Mouse (Mus musculus): ENCODE data around the gene Gnl1. TPM values are rescaled to one million over a fixed set of nuclear protein-coding genes. Genes with fewer than 3 reads are reported as not detected.
"Not testable (repeated sequence)": the region's sequence is repeated elsewhere in the genome, so short reads cannot be mapped to it uniquely, and the experiment has no call there.

The Gnl1 gene
- polyA plus RNA-seq, 1 experiment from 2014 or later, result 37.6 TPM

- H3K27me3 ChIP-seq (ENCODE audit: control insufficient read depth, insufficient read depth, low read length), result no peaks in the 10 kb centered on the region
- 84% methylated on average over 6 of the region's 6 CpGs for WGBS
- no peak overlapping the region for H3K4me2 ChIP-seq (replicated peaks; ENCODE audit: low read depth, low read length)
- peaks cover 13% of the 10 kb centered on the region; the same call in 1 of the 2 replicates for H3K4me1 ChIP-seq (ENCODE audit: control insufficient read depth, insufficient read depth, low read length)
- H3K36me3 ChIP-seq (ENCODE audit: control insufficient read depth, insufficient read depth, low read length), result no peaks in the 10 kb centered on the region
- H3K4me3 ChIP-seq (ENCODE audit: low read depth, low read length), result no peak overlapping the region
- H3K9me3 ChIP-seq (ENCODE audit: control insufficient read depth, low read depth, low read length), result no peaks in the 10 kb centered on the region
- ATAC-seq (ENCODE audit: insufficient number of reproducible peaks, insufficient read depth, low FRiP score, low read depth), result no peak
- H3K27ac ChIP-seq (ENCODE audit: low read length), result no peak overlapping the region
- H3K9ac ChIP-seq (replicated peaks; ENCODE audit: low read depth, low read length), result no peak overlapping the region
Measured at GRCm38 (mm10) chr17:35998545-35999305, 19.1 kb downstream of the Gnl1 start.

DNA sequence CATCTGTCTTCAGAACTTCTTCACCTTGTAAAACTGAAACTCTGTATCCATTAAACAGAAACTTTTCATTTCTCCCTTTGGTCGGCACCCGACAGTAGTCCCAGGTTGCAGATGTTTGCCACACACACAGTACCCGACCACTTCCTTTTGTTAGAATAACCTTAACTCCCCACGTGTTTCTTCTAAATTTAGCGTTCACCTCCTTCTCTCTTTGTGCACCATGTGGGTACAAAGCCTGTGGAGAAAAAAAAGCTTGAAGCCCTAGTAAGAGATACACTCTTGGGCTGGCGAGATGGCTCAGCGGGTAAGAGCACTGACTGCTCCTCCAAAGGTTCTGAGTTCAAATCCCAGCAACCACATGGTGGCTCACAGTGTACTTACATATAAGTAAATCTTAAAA is 19.7 kb downstream of the Gnl1 start:
- ATAC-seq (ENCODE audit: insufficient number of reproducible peaks, insufficient read depth, low FRiP score, low read depth), result no peak
- WGBS, result 88% methylated on average over 7 of the region's 7 CpGs
- H3K9me3 ChIP-seq (ENCODE audit: control insufficient read depth, low read depth, low read length), result no peaks in the 10 kb centered on the region

GRCm38 (mm10) chr17:36000349-36000748 is 20.7 kb downstream of the Gnl1 start:
- Histone ChIP-seq H3K27ac (ENCODE audit: low read length) (no peak overlapping the region), H3K9ac (replicated peaks; ENCODE audit: low read depth, low read length) (no peak overlapping the region), H3K4me3 (ENCODE audit: low read depth, low read length) (no peak overlapping the region), H3K4me2 (replicated peaks; ENCODE audit: low read depth, low read length) (no peak overlapping the region), H3K27me3 (ENCODE audit: control insufficient read depth, insufficient read depth, low read length) (no peaks in the 10 kb centered on the region), H3K36me3 (ENCODE audit: control insufficient read depth, insufficient read depth, low read length) (no peaks in the 10 kb centered on the region), H3K9me3 (ENCODE audit: control insufficient read depth, low read depth, low read length) (no peaks in the 10 kb centered on the region), H3K4me1 (ENCODE audit: control insufficient read depth, insufficient read depth, low read length) (peaks cover 8% of the 10 kb centered on the region; the same call in 1 of the 2 replicates)
- WGBS, result 77% methylated on average over 4 of the region's 4 CpGs
- no peak for ATAC-seq (ENCODE audit: insufficient number of reproducible peaks, insufficient read depth, low FRiP score, low read depth)

More for the DNA sequence above, 19.7 kb downstream of the Gnl1 start:
- Histone ChIP-seq H3K27me3 (ENCODE audit: control insufficient read depth, insufficient read depth, low read length) (no peaks in the 10 kb centered on the region), H3K36me3 (ENCODE audit: control insufficient read depth, insufficient read depth, low read length) (no peaks in the 10 kb centered on the region), H3K4me3 (ENCODE audit: low read depth, low read length) (no peak overlapping the region), H3K4me1 (ENCODE audit: control insufficient read depth, insufficient read depth, low read length) (peaks cover 13% of the 10 kb centered on the region; the same call in 1 of the 2 replicates), H3K27ac (ENCODE audit: low read length) (no peak overlapping the region), H3K9ac (replicated peaks; ENCODE audit: low read depth, low read length) (no peak overlapping the region), H3K4me2 (replicated peaks; ENCODE audit: low read depth, low read length) (no peak overlapping the region)

GRCm38 (mm10) chr17:36001121-36001897 is 21.7 kb downstream of the Gnl1 start:
- Histone ChIP-seq H3K4me1 (ENCODE audit: control insufficient read depth, insufficient read depth, low read length) (peaks cover 8% of the 10 kb centered on the region; the same call in 1 of the 2 replicates), H3K36me3 (ENCODE audit: control insufficient read depth, insufficient read depth, low read length) (no peaks in the 10 kb centered on the region), H3K9ac (replicated peaks; ENCODE audit: low read depth, low read length) (no peak overlapping the region), H3K4me3 (ENCODE audit: low read depth, low read length) (no peak overlapping the region), H3K27ac (ENCODE audit: low read length) (no peak overlapping the region), H3K27me3 (ENCODE audit: control insufficient read depth, insufficient read depth, low read length) (no peaks in the 10 kb centered on the region), H3K4me2 (replicated peaks; ENCODE audit: low read depth, low read length) (no peak overlapping the region), H3K9me3 (ENCODE audit: control insufficient read depth, low read depth, low read length) (no peaks in the 10 kb centered on the region; the same call in 1 of the 2 replicates)
- 92% methylated on average over 12 of the region's 12 CpGs for WGBS
- no peak for ATAC-seq (ENCODE audit: insufficient number of reproducible peaks, insufficient read depth, low FRiP score, low read depth)

DNA sequence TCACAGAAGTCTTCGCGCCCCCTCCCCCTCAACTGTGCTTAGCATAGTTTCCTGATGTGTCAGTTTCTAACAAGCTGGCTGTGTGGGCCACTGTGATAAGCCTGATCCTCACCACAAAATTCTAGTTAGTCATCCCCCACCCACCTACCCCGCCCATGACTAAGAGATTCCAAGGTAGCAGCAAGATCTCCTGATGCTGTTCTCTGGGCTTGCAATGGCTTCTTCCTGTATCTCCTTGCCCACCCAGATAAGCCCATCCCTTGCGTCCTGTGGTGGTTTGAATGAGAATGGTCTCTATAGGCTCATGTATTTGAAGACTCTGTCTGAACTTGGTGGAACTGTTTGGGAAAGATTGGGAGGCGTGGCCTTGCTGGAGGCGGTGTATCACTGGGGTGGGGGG is 22.3 kb downstream of the Gnl1 start:
- ATAC-seq (ENCODE audit: insufficient number of reproducible peaks, insufficient read depth, low FRiP score, low read depth), result peak; percentile 25; the same call in 1 of the 2 replicates
- Histone ChIP-seq H3K4me1 (ENCODE audit: control insufficient read depth, insufficient read depth, low read length) (peaks cover 8% of the 10 kb centered on the region; the same call in 1 of the 2 replicates), H3K36me3 (ENCODE audit: control insufficient read depth, insufficient read depth, low read length) (no peaks in the 10 kb centered on the region), H3K4me2 (replicated peaks; ENCODE audit: low read depth, low read length) (no peak overlapping the region), H3K27me3 (ENCODE audit: control insufficient read depth, insufficient read depth, low read length) (no peaks in the 10 kb centered on the region), H3K9ac (replicated peaks; ENCODE audit: low read depth, low read length) (no peak overlapping the region), H3K4me3 (ENCODE audit: low read depth, low read length) (no peak overlapping the region), H3K9me3 (ENCODE audit: control insufficient read depth, low read depth, low read length) (no peaks in the 10 kb centered on the region; the same call in 1 of the 2 replicates), H3K27ac (ENCODE audit: low read length) (no peak overlapping the region)
- 93% methylated on average over 6 of the region's 6 CpGs for WGBS

DNA sequence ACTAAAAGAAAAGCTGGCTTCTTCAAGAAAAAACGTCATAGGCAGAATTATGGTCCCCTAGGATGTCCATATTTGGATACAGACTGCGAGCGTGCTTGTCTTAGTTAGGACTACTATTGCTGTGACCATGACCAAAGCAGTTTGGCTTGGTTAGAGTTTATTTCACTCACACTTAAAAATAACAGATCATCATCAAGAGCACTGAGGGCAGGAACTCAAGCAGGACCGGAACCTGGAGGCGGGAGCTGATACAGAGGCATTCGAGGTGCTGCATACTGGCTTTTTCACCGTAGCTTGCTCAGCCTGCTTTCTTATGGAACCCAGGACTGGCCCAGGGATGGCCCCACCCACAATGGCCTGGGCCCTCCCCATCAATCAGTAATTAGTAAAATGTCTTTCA is 23.7 kb downstream of the Gnl1 start:
- no peak overlapping the region for H3K4me3 ChIP-seq (ENCODE audit: low read depth, low read length)
- WGBS, result 94% methylated on average over 7 of the region's 7 CpGs
- H3K9me3 ChIP-seq (ENCODE audit: control insufficient read depth, low read depth, low read length), result no peaks in the 10 kb centered on the region; the same call in 1 of the 2 replicates
- ATAC-seq (ENCODE audit: insufficient number of reproducible peaks, insufficient read depth, low FRiP score, low read depth), result no peak
- no peaks in the 10 kb centered on the region for H3K27me3 ChIP-seq (ENCODE audit: control insufficient read depth, insufficient read depth, low read length)
- H3K4me2 ChIP-seq (replicated peaks; ENCODE audit: low read depth, low read length), result no peak overlapping the region
- H3K36me3 ChIP-seq (ENCODE audit: control insufficient read depth, insufficient read depth, low read length), result no peaks in the 10 kb centered on the region
- H3K4me1 ChIP-seq (ENCODE audit: control insufficient read depth, insufficient read depth, low read length), result no peaks in the 10 kb centered on the region
- no peak overlapping the region for H3K27ac ChIP-seq (ENCODE audit: low read length)
- H3K9ac ChIP-seq (replicated peaks; ENCODE audit: low read depth, low read length), result no peak overlapping the region

DNA sequence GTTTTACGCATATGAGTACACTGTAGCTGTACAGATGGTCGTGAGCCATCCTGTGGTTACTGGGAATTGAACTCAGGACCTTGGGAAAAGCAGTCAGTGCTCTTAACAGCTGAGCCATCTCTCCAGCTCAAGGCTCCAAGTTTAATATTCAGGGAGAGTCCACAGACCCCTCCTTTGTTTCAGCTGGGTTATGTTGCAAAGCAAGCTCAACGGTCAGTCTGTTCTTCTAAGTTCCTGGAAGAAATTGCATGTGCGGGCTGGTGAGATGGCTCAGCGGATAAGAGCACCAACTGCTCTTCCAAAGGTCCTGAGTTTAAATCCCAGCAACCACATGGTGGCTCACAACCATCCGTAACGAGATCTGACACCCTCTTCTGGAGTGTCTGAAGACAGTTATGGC is 24.8 kb downstream of the Gnl1 start:
- H3K27ac ChIP-seq (ENCODE audit: low read length); H3K36me3 ChIP-seq (ENCODE audit: control insufficient read depth, insufficient read depth, low read length); H3K4me2 ChIP-seq (replicated peaks; ENCODE audit: low read depth, low read length); H3K27me3 ChIP-seq (ENCODE audit: control insufficient read depth, insufficient read depth, low read length); H3K9ac ChIP-seq (replicated peaks; ENCODE audit: low read depth, low read length); H3K4me1 ChIP-seq (ENCODE audit: control insufficient read depth, insufficient read depth, low read length); H3K9me3 ChIP-seq (ENCODE audit: control insufficient read depth, low read depth, low read length); H3K4me3 ChIP-seq (ENCODE audit: low read depth, low read length); ATAC-seq (ENCODE audit: insufficient number of reproducible peaks, insufficient read depth, low FRiP score, low read depth): not testable (repeated sequence)
- WGBS, result 93% methylated on average over 7 of the region's 7 CpGs

- H3K9ac ChIP-seq (replicated peaks; ENCODE audit: low read depth, low read length), result no peak overlapping the region
- 88% methylated on average over 5 of the region's 5 CpGs for WGBS
- no peak for ATAC-seq (ENCODE audit: insufficient number of reproducible peaks, insufficient read depth, low FRiP score, low read depth)
Measured at GRCm38 (mm10) chr17:36014977-36015376, 35.3 kb downstream of the Gnl1 start.

More at GRCm38 (mm10) chr17:36014977-36015376, 35.3 kb downstream of the Gnl1 start:
- H3K4me1 ChIP-seq (ENCODE audit: control insufficient read depth, insufficient read depth, low read length), result no peaks in the 10 kb centered on the region
- no peaks in the 10 kb centered on the region for H3K27me3 ChIP-seq (ENCODE audit: control insufficient read depth, insufficient read depth, low read length)
- no peak overlapping the region for H3K4me3 ChIP-seq (ENCODE audit: low read depth, low read length)
- no peak overlapping the region for H3K4me2 ChIP-seq (replicated peaks; ENCODE audit: low read depth, low read length)
- no peaks in the 10 kb centered on the region for H3K36me3 ChIP-seq (ENCODE audit: control insufficient read depth, insufficient read depth, low read length)
- no peak overlapping the region for H3K27ac ChIP-seq (ENCODE audit: low read length)
- no peaks in the 10 kb centered on the region for H3K9me3 ChIP-seq (ENCODE audit: control insufficient read depth, low read depth, low read length)

Measured in stomach, embryonic 14.5 days (tissue).